Mouse (Mus musculus) NIH3T3 (cell line): ENCODE results near the gene Pou6f1.
"Not testable (repeated sequence)": the region's sequence is repeated elsewhere in the genome, so short reads cannot be mapped to it uniquely, and the experiment has no call there.

Experiments used
- DNase-seq: peaks from one replicate; pipeline ENCODE4 v3.0.0-alpha.2; 2012; ENCODE audit warnings: low read depth

The Pou6f1 gene

DNA sequence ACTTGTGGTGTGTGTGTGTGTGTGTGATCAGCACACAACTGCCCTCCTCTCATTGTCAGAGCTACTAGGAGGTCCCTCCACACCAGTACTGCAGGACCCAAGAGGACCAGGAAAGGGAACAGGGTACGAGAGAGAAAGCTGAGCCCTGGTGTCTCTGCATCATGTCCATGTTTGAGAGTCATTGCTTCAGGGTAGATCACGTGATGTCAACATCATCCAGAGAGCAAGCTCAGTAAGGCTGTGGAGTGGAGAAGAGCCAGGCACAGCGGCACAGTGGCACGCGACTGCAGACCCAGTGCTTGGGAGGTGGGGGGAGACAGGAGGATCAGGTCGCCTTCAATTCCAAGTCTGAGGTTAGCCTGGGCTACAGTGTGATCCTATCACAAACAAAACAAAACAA, 23.4 kb downstream of the Pou6f1 start:
- no peak for DNase-seq

DNA sequence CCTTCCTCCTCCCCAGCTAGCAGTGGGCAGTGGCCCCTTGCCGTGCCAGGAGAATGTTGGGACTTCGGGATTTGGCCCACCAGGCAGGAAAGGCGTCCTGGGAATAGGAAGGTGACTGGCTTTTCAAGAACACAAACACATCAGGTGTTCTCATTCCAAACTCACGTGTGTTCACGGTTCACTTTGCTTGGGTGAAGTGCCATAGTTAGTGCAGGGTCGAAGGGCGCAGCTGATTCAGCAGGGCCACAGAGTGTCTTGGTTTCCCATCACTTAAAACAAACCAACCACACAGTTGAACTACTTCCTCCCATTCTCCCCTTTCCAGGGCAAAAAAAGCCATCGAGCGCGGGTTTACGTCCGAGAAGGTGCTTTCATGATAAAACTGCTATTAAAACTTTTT, 24.4 kb downstream of the Pou6f1 start:
- DNase-seq: no peak

DNA sequence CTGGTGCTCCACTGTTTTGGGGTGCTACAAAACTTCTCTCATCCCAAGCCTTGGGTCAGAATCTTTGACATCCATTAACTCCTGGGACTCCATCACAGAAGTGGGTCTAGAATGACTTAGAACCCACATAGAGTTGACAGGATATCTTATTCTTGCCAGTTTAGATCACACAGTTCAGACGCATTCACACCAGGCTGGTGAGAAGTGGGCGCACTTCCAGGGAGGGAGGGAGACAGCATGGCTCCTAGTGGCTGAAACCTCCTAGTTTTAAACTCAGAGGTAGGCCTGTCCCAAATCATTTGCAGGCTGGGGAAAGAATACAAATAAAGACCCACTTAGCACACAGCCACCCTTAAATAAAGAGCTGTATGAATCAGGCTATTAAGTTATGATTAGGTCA, 25.4 kb downstream of the Pou6f1 start:
- DNase-seq: peak; percentile 54

DNA sequence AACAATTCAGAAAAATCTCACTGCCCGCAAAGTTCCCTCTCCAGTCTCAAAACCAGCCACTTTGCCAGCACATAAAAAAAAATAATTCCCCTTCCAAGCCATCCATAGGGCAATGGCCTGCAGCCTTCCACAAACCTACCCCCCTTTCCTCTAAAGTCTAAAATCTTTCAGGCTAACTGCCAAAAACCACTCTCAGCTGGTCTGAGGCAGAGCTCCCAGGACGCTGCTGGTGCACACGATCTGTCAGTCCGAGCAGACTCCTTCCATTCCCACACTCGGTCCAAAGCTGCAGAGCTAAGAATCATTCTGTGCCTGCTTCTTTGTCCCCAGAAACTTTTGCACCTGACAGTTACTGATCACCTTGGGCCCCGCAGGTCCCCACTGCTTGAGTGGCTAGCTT, 25.8 kb downstream of the Pou6f1 start:
- peak; percentile 71 for DNase-seq

DNA sequence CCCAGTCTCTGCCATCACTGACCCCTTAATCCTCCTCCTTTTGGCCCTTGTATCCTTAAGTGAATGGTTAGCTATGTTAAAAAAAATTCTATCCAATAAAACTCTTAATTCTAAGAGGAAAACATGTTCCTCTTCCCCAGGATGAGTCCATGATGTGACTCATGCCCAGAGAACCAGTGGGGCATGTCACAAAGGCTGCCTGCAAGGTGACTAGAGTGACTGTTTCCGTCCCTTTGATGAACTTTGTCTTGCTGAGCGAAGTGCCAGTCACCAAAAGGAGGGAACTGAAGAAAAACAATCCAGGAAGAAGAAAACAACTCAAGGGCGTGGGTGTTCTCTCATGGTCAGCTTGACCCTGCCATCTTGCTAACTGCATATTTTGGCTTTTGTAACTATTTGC, 30.5 kb downstream of the Pou6f1 start:
- DNase-seq: no peak

DNA sequence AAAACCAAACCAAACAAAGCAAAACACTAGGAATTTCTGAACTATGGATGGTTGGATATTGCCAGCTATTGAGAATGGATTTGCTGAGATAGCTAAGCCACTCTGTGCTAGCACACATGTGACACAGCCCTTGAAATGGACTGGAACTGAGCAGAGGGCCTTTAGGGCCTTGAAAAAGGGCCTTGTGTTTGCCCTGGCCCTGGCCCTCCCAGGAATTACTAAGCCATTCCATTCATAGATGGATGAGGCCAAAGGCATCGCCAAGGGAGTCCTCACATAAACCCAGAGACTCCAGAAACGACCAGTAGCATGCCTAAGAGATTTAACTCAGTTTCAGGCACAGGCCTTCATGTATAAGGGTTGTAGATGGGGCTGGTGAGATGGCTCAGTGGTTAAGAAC, 33.3 kb downstream of the Pou6f1 start:
- no peak for DNase-seq

DNA sequence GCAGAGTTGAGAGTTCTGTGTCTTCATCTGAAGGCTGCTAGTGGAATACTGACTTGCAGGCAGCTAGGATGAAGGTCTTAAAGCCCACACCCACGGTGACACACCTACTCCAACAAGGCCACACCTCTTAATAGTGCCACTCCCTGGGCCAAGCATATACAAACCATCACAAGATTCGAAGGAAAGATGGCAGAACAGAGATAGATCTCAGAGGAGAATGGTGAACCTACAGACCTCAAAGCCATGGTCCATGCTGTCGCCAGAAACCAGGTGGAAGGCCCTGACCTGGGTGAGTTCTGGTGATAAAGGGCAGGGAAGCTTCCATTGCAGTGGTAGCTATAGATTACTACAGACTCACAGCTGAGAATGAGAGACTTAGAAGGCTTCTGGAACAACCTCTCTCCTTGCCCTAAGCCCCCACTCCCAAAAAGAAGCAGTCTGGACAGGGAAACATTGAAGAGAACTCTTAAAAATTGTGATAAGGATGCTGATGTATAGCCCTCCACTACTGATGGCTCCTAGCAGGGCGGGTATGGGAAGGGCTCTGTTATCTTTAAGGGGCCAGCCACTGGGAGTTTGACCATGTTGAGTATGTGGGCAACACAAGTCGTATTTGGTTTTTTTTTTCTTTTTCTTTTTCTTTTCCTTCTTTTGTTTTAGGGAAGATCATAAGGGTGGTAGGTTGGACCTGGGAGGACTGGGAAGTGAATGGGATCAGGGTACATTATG, 41.9 kb downstream of the Pou6f1 start:
- DNase-seq: no peak

DNA sequence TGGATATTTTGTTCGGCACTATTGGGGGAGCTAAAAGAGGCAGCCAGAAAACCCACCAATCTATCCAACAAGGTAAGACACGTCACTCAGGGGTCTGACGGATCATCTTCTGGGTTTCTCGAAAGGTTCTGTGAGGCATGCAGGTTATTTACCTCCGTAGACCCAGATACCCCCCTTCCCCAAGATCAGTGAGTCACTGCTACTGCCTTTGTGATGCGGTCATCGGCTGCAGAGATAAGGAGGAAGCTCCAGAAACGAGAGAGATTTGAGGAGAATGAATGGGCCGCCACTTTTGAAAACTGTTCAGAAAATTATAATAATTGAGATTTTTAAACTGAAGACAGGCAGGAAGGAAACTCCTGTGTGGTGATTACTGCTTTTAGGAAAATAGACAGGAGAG, 43.4 kb downstream of the Pou6f1 start:
- DNase-seq: no peak

DNA sequence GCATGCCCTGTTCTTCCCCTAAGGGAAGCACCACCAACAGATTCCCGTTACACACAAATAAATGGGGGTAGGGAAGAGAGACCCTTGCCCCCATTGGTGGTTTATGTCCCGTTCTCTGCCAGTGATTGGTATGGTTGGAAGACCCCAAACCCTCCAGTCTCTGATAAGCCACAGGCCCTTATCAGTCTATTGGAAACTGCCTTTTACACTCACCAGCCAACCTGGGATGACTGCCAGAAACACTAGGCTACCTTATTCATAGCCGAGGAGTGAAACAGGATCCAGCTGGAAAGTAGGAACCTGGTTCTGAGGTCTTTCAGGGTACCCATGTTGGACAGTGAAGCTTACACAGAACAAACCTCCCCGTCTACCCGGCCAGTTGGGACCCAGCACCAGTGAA, 43.8 kb downstream of the Pou6f1 start:
- peak; percentile 59 for DNase-seq

DNA sequence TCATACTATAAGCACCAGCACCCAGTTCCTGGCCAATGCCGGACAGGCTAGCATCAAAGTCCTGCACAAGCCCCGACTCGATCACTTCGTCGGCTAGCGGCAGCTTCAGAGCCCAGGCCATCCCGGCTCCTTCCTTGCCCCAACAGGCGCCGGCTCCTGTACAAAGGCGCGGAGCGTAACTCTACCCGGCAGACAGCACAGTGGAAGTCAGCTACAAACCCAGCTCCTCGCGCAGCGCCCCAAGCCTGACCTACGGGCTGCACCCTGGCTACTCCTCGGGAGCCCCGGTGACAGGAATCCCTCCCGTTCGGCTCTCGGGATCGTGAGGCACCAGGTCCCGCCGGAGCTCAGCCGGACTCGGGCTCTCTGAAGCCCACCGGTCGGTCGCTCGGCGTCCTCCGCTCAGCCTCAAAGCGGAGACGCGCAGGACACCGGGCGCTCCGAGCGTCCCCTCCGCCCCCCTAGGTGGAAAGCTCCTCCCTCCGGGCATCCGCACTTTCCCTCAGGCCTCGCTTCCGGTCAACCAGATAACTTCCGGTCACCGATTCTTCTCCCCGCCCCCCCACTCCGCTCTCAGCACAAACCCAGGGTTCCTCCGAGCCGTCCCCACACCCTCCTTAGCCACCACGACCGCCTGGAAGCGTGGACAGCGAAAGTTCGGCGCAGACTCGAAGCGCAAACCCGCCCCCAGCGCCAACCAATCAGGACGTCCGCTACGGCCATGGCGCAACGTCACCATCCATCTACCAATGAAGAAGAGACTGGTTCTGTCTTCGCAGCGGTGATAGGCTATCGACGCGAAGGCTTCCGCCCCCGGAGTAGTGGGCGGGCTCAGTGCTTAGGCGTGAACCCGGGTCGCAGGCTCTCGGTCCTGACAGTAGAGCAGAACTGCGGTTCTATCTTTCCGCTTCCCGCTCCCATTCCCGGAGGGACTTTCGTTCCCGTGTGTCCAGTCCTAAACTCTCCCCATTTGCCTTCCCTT, 48.2 kb downstream of the Pou6f1 start, which contains the start of gene Tfcp2:
TSS of gene Tfcp2 (minus strand) at position 683 of the 982 bp plus-strand sequence.
- peak; percentile 99 for DNase-seq

DNA sequence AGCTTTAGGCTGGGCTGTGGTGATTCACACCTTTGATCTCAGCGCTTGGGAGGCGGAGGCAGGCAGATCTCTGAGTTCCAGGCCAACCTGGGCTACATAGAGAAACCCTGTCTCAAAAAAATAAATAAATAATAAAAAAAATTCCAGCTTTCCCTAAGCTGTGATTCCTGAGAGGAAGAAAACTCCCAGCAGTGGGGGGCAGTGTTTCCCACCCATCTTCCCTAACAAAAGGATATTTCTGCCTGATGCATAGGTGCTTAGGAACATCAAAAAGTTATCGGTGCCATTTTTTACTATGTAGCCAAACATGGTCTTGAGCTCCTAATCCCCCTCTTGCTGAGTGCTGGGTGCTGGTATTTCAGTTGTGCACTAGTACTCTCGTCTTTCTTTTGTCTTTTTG, 49.5 kb downstream of the Pou6f1 start:
- DNase-seq: peak; percentile 50

DNA sequence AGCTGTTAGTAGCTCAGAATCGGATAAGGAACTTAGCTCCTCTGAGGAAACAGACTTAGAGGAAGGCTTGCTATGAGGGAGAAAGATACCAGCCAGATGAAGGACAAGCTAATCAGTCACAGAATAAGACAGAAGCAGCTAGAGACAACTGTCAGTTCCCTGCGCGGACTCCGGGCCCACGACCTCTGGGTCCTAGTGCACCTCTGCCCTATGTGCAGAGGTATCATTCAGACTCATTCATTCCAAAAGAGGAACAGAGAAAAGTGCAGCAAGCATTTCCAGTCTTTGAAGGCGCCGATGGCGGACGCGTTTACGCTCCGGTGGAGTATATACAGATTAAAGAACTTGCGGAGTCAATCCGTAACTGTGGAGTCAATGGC, 56.1 kb downstream of the Pou6f1 start:
- DNase-seq: not testable (repeated sequence)

DNA sequence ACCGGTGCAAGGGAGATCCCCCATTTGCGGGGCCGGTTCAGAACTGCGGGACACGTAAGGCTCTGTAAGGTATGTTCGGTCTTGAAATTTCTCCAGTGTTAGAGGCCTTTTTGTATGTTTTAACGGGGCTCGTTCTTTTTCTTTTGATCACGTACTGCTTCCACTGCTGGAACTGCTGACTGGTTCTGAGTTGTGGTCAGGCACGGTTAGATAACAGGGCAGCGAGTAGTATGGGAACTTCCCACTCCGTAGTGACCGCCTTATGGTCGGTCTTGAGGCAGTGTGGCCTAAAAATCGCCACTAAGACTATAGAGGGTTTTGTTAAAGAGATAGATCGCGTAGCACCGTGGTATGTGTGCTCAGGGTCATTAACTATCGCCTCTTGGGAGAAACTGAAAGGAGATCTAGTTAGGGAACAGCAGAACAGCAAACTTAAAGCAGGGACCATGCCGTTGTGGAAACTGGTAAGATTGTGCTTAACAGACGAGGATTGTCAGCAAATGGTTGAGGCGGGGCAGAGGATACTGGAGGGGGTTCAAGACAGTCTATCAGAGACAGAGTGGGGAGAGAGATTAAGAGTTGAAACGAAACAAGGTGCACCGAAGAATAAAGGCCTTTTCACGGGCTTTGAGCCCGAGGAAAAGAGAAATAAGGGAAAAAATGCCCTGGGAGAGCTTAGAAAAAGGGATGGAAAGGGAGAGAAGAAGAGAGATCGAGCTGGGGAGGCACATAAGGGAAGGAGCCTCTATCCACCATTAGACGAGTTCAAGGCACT, 56.7 kb downstream of the Pou6f1 start:
- DNase-seq: not testable (repeated sequence)

DNA sequence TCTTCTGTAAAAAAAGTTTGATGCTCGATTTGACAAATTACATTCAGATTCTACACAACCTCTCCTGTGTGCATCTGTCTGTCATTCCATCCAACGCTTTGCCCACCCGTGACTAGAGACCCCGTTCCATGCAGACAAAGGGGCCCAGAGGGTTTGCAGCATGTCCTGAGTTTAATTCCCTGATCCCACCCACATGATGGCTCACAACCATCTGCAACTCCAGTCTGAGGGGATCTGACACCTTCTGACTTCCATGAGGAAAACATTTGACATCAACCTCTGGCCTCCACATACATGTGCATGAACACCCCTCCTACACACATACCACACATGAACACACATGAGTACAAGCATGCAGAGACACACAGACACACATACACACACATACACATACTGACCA, 58.4 kb downstream of the Pou6f1 start:
- DNase-seq: no peak

DNA sequence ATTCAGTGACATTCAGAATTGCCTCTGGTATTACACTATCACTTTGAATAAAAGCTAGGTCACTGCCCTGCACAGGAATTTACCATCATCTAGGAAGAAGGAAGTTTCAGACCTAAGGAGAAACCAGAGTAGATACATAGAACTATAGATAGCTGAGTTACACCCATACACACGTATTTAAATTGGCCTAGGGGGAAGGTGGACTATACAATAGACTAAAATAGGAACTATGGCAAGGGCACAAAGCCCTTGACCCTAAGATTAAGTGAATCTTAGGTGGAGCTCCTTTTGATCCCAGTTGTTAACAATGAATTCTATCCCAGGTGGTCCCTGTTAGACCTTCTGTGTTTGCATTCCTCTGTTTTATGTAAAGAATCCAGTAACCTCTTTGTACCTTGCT, 58.8 kb downstream of the Pou6f1 start:
- not testable (repeated sequence) for DNase-seq

DNA sequence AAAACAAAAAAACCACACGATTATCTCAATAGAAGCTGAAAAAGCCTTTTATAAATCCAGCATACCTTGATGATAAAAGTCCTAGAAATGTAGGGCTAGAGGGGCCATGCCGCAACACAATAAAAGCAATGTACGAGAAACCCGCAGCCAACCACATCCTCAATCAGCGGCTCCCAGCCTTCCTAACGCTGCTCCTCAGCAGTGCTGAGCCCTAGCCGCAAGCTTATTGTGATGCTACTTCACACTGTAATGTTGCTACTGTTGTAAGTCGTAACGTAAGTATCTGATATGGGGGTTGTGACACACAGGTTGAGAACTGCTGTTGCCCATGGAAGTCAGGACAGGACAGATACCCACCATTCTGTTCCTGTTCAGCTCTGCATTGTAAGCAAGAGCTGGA, 60.4 kb downstream of the Pou6f1 start:
- no peak for DNase-seq

DNA sequence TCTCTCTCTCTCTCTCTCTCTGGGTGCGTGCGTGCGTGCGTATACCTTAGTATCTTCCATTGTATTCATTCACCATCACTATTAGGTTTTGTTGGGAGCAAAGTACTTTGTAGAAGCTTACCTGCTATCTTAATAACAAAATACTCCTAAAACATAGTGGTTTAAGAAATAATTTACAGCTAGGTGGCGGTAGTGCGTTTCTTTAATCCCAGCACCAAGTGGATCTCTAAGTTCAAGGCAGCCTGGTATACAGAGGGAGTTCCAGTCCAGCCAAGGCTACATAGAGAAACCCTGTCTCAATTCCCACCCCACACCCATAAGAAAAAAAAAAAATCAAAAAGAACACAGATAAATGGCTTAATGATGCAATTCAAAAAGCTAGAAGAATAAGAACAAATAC, 61.9 kb downstream of the Pou6f1 start:
- DNase-seq: peak; percentile 79

DNA sequence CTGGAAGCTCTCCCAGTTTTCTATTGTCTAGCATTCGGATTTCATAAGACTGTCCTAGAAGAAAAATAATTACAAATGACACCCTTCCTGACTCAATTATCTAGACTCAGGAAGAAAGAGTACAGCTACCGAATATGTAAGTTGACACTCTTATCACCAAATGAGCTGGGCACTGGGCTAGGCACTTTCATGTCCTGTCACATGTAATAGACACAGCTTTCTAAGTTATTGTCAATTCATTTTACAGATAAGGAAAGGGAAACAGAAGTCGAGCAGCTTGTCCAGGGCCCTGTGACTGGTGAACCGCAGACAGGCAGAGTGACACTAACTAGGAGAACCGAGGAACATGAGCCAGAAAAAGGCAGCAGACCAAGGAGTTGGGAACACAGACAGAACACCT, 71.9 kb downstream of the Pou6f1 start:
- no peak for DNase-seq

DNA sequence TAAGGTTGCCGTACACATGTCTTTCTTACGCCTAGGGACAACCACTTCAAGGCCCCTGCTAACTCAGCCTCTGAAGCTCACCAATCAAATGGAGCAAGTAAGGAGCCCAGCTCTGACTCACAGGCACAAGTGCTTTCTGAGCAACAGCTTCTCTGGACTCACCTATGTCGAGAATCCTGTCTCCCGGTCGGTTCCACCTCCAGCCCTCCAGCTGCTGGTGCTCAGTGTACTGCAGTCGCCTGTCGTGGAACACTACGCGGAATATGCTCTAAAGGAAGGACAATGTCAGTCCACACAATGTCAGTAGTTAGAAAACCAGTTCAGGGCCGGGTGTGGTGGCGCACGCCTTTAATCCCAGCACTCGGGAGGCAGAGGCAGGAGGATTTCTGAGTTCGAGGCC, 74.4 kb downstream of the Pou6f1 start:
- no peak for DNase-seq
